Mouse (Mus musculus) forebrain, embryonic 11.5 days (tissue): ENCODE results near the gene Gm10188. TPM values are rescaled to one million over a fixed set of nuclear protein-coding genes. Genes with fewer than 3 reads are reported as not detected.

ENCODE experiments used
- ATAC-seq: fragments of 200-750 bp; cut with Nextera tagmentation; replicated peaks from 2 replicates; pipeline ENCODE4 v1.8.0; 2017; ENCODE audit warnings: moderate TSS enrichment; ENCODE audit not compliant: low FRiP score
- DNase-seq: peaks from one replicate; pipeline ENCODE4 v3.0.0-alpha.2; 2017; ENCODE audit warnings: low spot score
- H3K27ac ChIP-seq: fragments of 300-500 bp; sonication (generic); 2 replicates; pipeline ENCODE4 v1.5.1; 2014; ENCODE audit warnings: low read depth, low read length
- H3K27me3 ChIP-seq: fragments of 300-500 bp; sonication (generic); 2 replicates; pipeline ENCODE4 v1.6.1; 2014; ENCODE audit warnings: mild to moderate bottlenecking, low read length, mixed read lengths; ENCODE audit not compliant: control insufficient read depth, insufficient read depth
- H3K36me3 ChIP-seq: fragments of 300-500 bp; sonication (generic); 2 replicates; pipeline ENCODE4 v1.6.1; 2014; ENCODE audit warnings: mild to moderate bottlenecking, low read length, moderate library complexity, mixed read lengths; ENCODE audit not compliant: control insufficient read depth, insufficient read depth
- H3K4me1 ChIP-seq: fragments of 300-500 bp; sonication (generic); replicated peaks from 2 replicates; pipeline ENCODE4 v1.6.1; 2014; ENCODE audit warnings: low read length, mixed read lengths; ENCODE audit not compliant: control insufficient read depth, insufficient read depth
- H3K4me2 ChIP-seq: fragments of 300-500 bp; sonication (generic); 2 replicates; pipeline ENCODE4 v1.6.1; 2014; ENCODE audit warnings: low read depth, mild to moderate bottlenecking, low read length, moderate library complexity, mixed read lengths; ENCODE audit not compliant: severe bottlenecking
- H3K4me3 ChIP-seq: fragments of 300-500 bp; sonication (generic); 2 replicates; pipeline ENCODE4 v1.5.1; 2014; ENCODE audit warnings: low read depth, low read length
- H3K9ac ChIP-seq: fragments of 300-500 bp; sonication (generic); 2 replicates; pipeline ENCODE4 v1.6.1; 2014; ENCODE audit warnings: low read length
- H3K9me3 ChIP-seq: fragments of 300-500 bp; sonication (generic); 2 replicates; pipeline ENCODE4 v1.6.1; 2016; ENCODE audit warnings: low read length, mixed read lengths; ENCODE audit not compliant: control insufficient read depth
- WGBS: fragments of 180-500 bp; shearing (Covaris S2); extraction: QIAGEN DNeasy Blood & Tissue Kit; methylation state at CpG from one replicate; pipeline ENCODE4 v1.1.7; 2014; 5-methylcytosine and 5-hydroxymethylcytosine counted together
- polyA plus RNA-seq: library from polyadenylated mRNA; unstranded; fragments of >200 nt; fragmentation: Nextera tagmentation; extraction: Ambion mirVana; gene quantifications from 2 replicates; pipeline ENCODE4 v1.2.1, GENCODE M21; 2014

The Gm10188 gene
- polyA plus RNA-seq, 1 experiment from 2014 or later = not detected

DNA sequence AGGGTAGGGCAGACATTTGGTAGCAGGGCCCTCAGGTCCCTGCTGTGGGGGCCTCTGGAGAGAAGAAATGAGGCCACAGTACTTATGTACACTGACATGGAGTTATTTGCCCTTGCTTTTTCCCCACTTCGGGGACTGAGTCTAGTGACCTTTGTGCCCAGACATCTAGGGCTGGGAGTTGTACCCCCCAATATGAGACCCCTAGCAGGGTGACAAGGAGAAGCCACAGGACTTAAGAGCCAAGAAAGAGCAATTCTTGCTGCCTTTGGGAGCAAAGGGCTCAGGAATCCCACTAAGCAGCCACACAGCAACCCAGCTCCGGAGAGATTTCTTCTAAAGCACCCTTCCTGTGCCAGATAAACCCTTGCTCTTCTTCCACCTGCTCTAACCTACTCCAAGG lies 27.6 kb downstream of the Gm10188 start:
- Histone ChIP-seq H3K9ac (peak overlapping the region; percentile 30), H3K27ac (peak overlapping the region; percentile 70), H3K4me2 (no peak overlapping the region), H3K4me3 (no peak overlapping the region), H3K27me3 (no peaks in the 10 kb centered on the region), H3K36me3 (no peaks in the 10 kb centered on the region), H3K9me3 (no peaks in the 10 kb centered on the region), H3K4me1 (peaks cover 45% of the 10 kb centered on the region)
- ATAC-seq (no peak), DNase-seq (no peak)
- WGBS = 56% methylated on average over 2 of the region's 2 CpGs

DNA sequence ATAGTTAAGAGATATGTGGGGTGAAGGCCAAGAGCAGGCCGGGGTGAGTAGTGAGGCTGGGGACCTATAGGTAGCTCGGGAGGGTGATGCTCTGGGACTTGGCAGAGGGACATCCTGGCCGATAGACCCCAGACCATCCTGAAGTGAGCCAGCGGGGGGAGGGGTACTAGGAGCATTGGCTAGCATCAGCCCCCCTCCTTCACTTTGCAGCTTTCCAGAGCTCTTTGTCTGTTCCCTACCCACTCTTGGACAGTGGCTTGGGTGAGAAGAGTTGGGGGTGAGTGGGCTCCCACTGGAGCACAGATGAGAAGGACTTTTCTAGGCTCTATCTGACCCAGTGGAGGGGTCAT lies 28.1 kb downstream of the Gm10188 start:
- Histone ChIP-seq H3K27me3 (no peaks in the 10 kb centered on the region), H3K4me3 (no peak overlapping the region), H3K9me3 (no peaks in the 10 kb centered on the region), H3K36me3 (no peaks in the 10 kb centered on the region), H3K27ac (peak overlapping the region; percentile 70), H3K4me1 (peaks cover 49% of the 10 kb centered on the region), H3K4me2 (peak overlapping the region; percentile 32; the same call in 1 of the 2 replicates), H3K9ac (peak overlapping the region; percentile 30)
- ATAC-seq (0 out of 2 replicates have a peak, but pooled peaks have one; percentile 11), DNase-seq (no peak)
- 17% methylated on average over 4 of the region's 4 CpGs for WGBS

DNA sequence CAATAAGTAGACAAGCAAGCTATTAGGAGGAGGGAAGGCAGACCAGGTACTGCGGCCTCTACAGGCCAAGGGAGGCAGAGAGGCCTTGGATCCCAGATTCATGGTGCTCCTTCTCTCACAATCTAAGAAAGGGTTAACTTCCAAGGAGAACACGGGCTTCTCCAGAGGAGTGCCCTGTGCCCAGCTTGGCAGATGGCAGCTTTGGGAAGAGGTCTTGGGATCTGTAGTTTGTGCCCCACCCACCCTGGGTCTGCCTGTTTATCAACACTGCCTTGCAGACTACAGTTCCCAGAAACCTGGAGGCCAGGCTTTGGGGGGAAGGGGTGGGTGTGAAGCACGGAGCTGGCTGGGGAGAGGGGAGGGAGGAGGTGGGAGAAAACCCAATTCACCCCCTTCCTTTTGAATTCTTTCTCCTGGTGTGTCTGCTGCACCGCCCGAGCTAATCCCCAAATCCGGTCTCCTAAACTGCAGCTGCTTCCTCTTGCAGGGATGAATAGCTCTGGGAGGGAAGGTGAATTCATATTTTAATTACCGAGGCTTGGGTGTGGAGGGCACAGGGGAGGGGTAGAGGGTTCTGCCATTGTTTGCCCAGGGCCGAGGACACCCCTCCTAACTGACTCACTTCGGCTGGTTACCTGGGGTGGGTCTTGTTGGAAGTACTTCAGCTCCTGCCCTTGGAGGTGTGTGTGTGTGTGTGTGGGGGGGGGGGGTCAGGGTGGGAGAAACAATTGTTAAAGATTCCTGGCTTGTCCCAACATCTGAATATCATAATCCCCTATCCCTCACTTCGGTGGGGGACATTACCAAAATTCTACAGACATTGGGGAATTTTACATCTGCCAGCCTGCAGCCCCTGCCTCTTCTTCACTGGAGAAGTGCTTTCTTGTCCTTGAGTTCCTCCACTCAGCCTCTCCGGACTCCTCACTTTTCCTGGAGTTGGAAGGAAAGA lies 28.7 kb downstream of the Gm10188 start:
- H3K36me3 ChIP-seq = no peaks in the 10 kb centered on the region

GRCm38 (mm10) chr1:132199934-132200333 lies 29.6 kb downstream of the Gm10188 start:
- H3K27me3 ChIP-seq = no peaks in the 10 kb centered on the region
- WGBS = 8% methylated on average over 12 of the region's 12 CpGs
- H3K9ac ChIP-seq = peak overlapping the region; percentile 20
- H3K4me1 ChIP-seq = peaks cover 64% of the 10 kb centered on the region
- no peak for DNase-seq
- H3K4me3 ChIP-seq = no peak overlapping the region
- H3K9me3 ChIP-seq = no peaks in the 10 kb centered on the region
- ATAC-seq = no peak
- no peaks in the 10 kb centered on the region for H3K36me3 ChIP-seq
- peak overlapping the region; percentile 74 for H3K27ac ChIP-seq
- peak overlapping the region; percentile 32; the same call in 1 of the 2 replicates for H3K4me2 ChIP-seq

More for the DNA sequence above, 28.7 kb downstream of the Gm10188 start:
- Histone ChIP-seq H3K9me3 (no peaks in the 10 kb centered on the region), H3K4me1 (peaks cover 56% of the 10 kb centered on the region), H3K27me3 (no peaks in the 10 kb centered on the region), H3K9ac (peak overlapping the region; percentile 30; the same call in 1 of the 2 replicates), H3K4me3 (peak overlapping the region; percentile 17; the same call in 1 of the 2 replicates), H3K27ac (peak overlapping the region; percentile 74), H3K4me2 (peak overlapping the region; percentile 32; the same call in 1 of the 2 replicates)
- 3% methylated on average over 11 of the region's 11 CpGs for WGBS
- DNase-seq (peak; percentile 91), ATAC-seq (peak; percentile 80)

GRCm38 (mm10) chr1:132199244-132199643 lies 30.3 kb downstream of the Gm10188 start:
- ATAC-seq (no peak), DNase-seq (no peak)
- 0 out of 2 replicates have a peak overlapping the region, but pooled peaks have one; percentile 43 for H3K27ac ChIP-seq

DNA sequence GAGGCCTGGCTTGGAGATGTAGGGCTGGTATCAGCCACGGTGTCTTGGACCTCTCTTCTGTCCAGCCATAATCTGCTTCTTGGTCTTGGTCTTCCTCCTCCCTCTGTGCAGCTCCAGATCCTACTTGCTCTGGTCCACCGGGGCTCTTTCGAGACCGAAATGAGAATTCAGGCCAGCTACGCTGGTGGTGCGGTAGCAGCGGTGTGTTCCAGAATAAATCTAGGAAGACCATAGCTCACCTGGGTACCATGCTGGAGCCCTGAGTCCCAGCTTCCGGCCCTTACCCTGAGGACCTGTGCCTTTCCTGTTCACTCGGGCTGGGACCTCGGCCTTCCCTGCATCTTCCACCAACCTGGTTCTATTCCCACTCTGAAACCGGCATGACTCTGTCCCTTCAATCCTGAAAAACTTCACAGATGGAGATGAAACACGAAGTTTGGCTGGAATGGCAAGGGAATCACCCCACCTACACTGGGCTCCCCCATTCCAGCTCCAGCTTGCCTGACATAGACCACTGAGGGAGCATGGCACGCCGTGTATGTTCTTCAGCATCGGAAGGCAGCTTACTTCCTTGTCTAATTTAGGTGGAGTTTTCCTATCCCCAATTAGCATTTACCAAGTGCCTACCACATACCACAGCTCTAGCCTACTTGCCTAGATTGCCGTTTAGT lies 31.0 kb downstream of the Gm10188 start:
- no peak overlapping the region for H3K4me3 ChIP-seq
- no peaks in the 10 kb centered on the region for H3K36me3 ChIP-seq
- H3K27me3 ChIP-seq = no peaks in the 10 kb centered on the region
- DNase-seq (no peak), ATAC-seq (no peak)
- peaks cover 74% of the 10 kb centered on the region for H3K4me1 ChIP-seq
- H3K4me2 ChIP-seq = no peak overlapping the region; the same call in 1 of the 2 replicates
- H3K27ac ChIP-seq = peak overlapping the region; percentile 54
- 76% methylated on average over 16 of the region's 16 CpGs for WGBS
- H3K9me3 ChIP-seq = no peaks in the 10 kb centered on the region
- H3K9ac ChIP-seq = no peak overlapping the region

More at GRCm38 (mm10) chr1:132199244-132199643, 30.3 kb downstream of the Gm10188 start:
- Histone ChIP-seq H3K27me3 (no peaks in the 10 kb centered on the region), H3K4me3 (no peak overlapping the region), H3K9ac (no peak overlapping the region), H3K9me3 (no peaks in the 10 kb centered on the region), H3K4me1 (peaks cover 70% of the 10 kb centered on the region), H3K36me3 (no peaks in the 10 kb centered on the region), H3K4me2 (no peak overlapping the region)
- WGBS = 69% methylated on average over 6 of the region's 6 CpGs

- Histone ChIP-seq H3K36me3 (no peaks in the 10 kb centered on the region), H3K27me3 (no peaks in the 10 kb centered on the region), H3K9ac (peak overlapping the region; percentile 5; the same call in 1 of the 2 replicates), H3K27ac (peak overlapping the region; percentile 54), H3K4me1 (peaks cover 81% of the 10 kb centered on the region), H3K4me2 (peak overlapping the region; percentile 26; the same call in 1 of the 2 replicates), H3K9me3 (no peaks in the 10 kb centered on the region), H3K4me3 (no peak overlapping the region)
- 3% methylated on average over 9 of the region's 9 CpGs for WGBS
- peak; percentile 56 for ATAC-seq
- peak; percentile 83 for DNase-seq
Measured at GRCm38 (mm10) chr1:132197666-132198065, 31.9 kb downstream of the Gm10188 start.

- Histone ChIP-seq H3K27ac (peak overlapping the region; percentile 55; the same call in 1 of the 2 replicates), H3K36me3 (no peaks in the 10 kb centered on the region), H3K4me3 (no peak overlapping the region), H3K9me3 (no peaks in the 10 kb centered on the region), H3K4me1 (peaks cover 79% of the 10 kb centered on the region), H3K9ac (peak overlapping the region; percentile 16; the same call in 1 of the 2 replicates), H3K4me2 (peak overlapping the region; percentile 11; the same call in 1 of the 2 replicates), H3K27me3 (no peaks in the 10 kb centered on the region)
- DNase-seq = peak; percentile 56
- no peak for ATAC-seq
- 6% methylated on average over 7 of the region's 7 CpGs for whole genome bisulfite sequencing
Measured at GRCm38 (mm10) chr1:132196337-132196736, 33.2 kb downstream of the Gm10188 start.
